Mouse (Mus musculus): ENCODE results near the gene Cdca3.

- TF ChIP-seq POLR2A (IDR thresholded peaks at IDR 0.05; ENCODE audit: control insufficient read depth, low read depth, low read length): peak; percentile 95
- TF ChIP-seq CTCF (IDR thresholded peaks at IDR 0.05; ENCODE audit: control insufficient read depth, insufficient read depth, insufficient replicate concordance, low read depth, low read length): no peak
Observed at GRCm38 (mm10) chr6:124805341-124806321, 23.7 kb upstream of the Cdca3 start.

Data from testis, adult 2 months (tissue).